Mouse (Mus musculus) thymus, adult 2 months (tissue): ENCODE measurements at regions not wholly inside any gene's neighbourhood (a gene's known extent, or its start where the extent isn't known, plus 50 kb on each side); places are given as distances from the start of the nearest gene placed in this dataset.

Experiments
- CTCF ChIP-seq: fragments of 200-500 bp; IDR thresholded peaks from 2 replicates; pipeline ENCODE4 v1.5.1; 2012; ENCODE audit warnings: mild to moderate bottlenecking, control low read depth, low read length, moderate library complexity, borderline replicate concordance; ENCODE audit not compliant: control insufficient read depth, poor library complexity, insufficient read depth; ENCODE audit errors: extremely low read depth
- POLR2A ChIP-seq: fragments of 200-500 bp; IDR thresholded peaks from 2 replicates; pipeline ENCODE4 v1.6.1; 2012; ENCODE audit warnings: mild to moderate bottlenecking, low read length, control low read depth, moderate library complexity; ENCODE audit not compliant: control insufficient read depth, poor library complexity, insufficient read depth; ENCODE audit errors: extremely low read depth

GRCm38 (mm10) chr10:16622821-16623220, 1100.2 kb upstream of the Cited2 start:
- TF ChIP-seq POLR2A, result no peak
- no peak for TF ChIP-seq CTCF
